Mouse (Mus musculus): ENCODE data around the gene Gbe1.

Gbe1 gene

DNA sequence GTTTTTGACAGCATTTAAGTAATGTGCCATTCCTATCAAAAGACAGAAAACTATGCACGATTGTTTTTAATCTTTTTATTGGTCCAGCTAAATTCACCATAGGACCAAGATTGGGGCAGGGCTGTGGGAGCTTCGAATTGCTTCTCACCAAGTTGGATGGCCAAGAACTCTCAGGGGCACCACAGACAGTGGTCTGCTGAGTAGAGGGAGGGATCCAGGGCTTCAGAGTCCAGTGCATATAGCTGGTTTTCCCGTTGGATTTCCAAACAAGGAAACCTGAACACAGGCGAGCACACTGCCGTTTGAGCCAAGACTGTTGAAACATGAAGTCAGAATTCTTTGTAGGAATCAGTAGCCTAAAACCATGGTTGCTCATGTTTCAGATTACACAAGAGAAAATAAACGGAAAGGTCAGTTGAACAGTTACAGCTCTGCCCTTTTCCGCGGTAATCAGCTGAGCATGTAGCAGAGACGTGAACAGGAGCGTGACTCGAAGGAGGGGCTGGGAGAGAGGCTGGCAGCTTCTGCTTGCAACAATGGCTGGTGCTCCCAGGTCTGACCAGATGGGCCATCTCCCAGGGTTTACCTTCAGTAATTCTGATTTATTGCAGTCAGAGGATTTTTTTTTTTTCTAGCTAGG lies 38.0 kb downstream of the Gbe1 start:
- POLR2A ChIA-PET = no interaction called here

GRCm38 (mm10) chr16:70352571-70352970 lies 38.8 kb downstream of the Gbe1 start:
- ChIA-PET POLR2A (no interaction called here), CTCF (no interaction called here)

More for the DNA sequence above, 38.0 kb downstream of the Gbe1 start:
- CTCF ChIA-PET = no interaction called here

GRCm38 (mm10) chr16:70353058-70353457 lies 39.3 kb downstream of the Gbe1 start:
- POLR2A ChIA-PET = no interaction called here
- CTCF ChIA-PET = no interaction called here

GRCm38 (mm10) chr16:70358326-70358725 lies 44.6 kb downstream of the Gbe1 start:
- ChIA-PET POLR2A (no interaction called here), CTCF (no interaction called here)

DNA sequence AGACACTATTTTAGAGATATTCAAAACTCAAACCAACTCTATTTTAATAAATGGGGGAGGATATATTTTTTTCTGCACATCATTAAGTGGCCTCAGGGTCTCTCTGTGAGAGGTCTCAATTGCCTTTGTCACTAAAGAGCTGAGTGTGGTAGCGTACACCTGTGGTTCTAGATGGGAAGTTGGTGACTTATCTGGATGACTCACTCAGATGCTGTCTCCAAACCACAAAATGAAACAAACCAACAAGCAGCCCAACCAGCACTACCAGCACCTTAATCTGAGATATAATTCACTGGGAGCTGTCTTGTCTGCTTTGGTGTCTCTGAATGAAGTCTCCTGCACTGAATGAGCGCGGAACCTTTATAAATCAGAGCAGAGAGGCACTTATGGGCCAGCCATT lies 51.5 kb downstream of the Gbe1 start:
- POLR2A ChIA-PET = no interaction called here
- CTCF ChIA-PET = no interaction called here

GRCm38 (mm10) chr16:70381045-70381444 lies 67.3 kb downstream of the Gbe1 start:
- ChIA-PET CTCF (no interaction called here), POLR2A (no interaction called here)

GRCm38 (mm10) chr16:70385494-70385893 lies 71.7 kb downstream of the Gbe1 start:
- POLR2A ChIA-PET = no interaction called here
- CTCF ChIA-PET = no interaction called here

DNA sequence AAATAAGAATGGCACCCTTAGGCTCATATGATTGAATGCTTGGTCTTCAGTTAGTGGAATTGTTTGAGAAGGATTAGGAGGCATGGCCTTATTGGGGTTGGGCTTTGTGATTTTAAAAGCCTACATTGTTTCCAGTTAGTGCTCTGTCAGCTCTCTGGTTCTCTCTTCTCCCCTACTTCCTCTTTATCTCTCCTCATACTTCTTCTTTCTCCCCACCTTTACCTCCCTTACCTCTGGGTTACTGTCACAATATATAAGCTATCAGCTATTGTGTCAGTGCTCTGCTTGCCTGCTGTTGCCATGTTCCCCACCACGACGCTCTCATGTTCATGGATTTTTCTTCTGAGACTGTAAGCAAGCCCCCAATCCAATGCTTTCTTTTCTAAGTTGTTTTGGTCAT lies 73.6 kb downstream of the Gbe1 start:
- CTCF ChIA-PET = no interaction called here
- POLR2A ChIA-PET = no interaction called here

GRCm38 (mm10) chr16:70395276-70395675 lies 81.5 kb downstream of the Gbe1 start:
- POLR2A ChIA-PET = no interaction called here
- CTCF ChIA-PET = interaction anchor here in 1 of 4 experiments (0.7 kb wide), 1 partner anchor 1512 kb away, joined by 3 read pairs; no protein-coding TSS in a partner anchor

DNA sequence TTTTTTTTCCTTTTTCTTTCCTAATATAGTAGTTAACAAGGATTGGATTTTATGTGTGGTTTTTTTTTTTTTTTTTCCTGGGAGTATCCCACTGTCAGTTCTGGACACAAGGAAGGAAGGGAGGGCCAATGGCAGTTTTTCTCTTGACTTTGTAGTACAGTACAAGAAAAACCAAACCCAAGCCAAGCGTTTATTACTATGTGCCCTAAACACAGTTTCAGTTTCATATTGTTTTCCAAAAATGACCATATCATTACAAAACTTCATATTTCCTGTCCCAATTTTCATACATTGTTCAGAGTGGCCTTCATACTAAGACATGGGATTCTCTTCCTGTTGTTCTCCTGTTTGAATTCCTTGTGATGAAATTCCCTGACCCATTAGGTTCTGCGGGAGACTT lies 94.0 kb downstream of the Gbe1 start:
- CTCF ChIA-PET = no interaction called here
- POLR2A ChIA-PET = no interaction called here

GRCm38 (mm10) chr16:70421077-70421476 lies 107.3 kb downstream of the Gbe1 start:
- ChIA-PET POLR2A (no interaction called here), CTCF (no interaction called here)

DNA sequence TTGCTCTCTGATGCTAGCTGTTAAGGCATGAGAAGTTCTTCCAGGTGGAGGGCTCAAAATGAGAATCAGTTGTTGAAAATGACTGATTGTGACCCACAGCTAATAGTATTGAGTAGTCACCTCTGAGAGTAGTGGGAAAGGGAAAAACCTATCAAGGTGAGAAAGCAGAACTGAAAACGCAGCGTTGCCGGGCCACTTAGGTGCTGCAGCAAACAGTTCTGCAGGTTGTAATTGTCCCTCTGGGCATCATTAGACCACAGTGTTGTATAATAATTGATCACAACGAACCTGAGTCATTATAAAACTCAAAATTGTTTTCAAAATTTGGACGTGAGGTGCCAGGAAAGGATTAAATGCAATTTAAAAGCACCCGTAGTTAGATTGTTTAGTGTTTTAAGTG lies 135.8 kb downstream of the Gbe1 start:
- CTCF ChIA-PET = no interaction called here
- POLR2A ChIA-PET = no interaction called here

- ChIA-PET CTCF (no interaction called here), POLR2A (no interaction called here)
Observed at GRCm38 (mm10) chr16:70475583-70475982, 161.8 kb downstream of the Gbe1 start.

DNA sequence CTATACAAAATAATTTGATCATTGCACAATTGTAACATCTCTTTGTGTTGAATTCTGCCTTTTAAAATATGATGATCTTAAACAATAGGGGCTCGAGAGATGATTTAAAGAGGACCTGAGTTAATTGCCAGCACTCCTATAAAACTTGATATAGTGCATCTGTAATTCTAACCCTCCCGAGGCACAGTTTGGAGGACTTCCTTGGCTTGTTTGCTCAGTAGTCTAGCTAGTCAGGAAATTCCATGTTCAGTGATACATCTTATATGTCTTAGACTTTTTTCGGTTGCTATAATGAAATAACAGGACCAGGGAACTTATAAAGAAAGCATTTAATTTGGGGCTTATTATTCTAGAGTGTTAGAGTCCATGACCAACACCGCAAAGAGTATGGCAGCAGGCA lies 162.4 kb downstream of the Gbe1 start:
- CTCF ChIA-PET = no interaction called here
- POLR2A ChIA-PET = no interaction called here

- ChIA-PET POLR2A (interaction anchor here in 1 of 4 experiments (0.7 kb wide), 1 partner anchor 132 kb away, joined by 3 read pairs; no protein-coding TSS in a partner anchor), CTCF (no interaction called here)
Observed at GRCm38 (mm10) chr16:70480494-70480893, 166.7 kb downstream of the Gbe1 start.

DNA sequence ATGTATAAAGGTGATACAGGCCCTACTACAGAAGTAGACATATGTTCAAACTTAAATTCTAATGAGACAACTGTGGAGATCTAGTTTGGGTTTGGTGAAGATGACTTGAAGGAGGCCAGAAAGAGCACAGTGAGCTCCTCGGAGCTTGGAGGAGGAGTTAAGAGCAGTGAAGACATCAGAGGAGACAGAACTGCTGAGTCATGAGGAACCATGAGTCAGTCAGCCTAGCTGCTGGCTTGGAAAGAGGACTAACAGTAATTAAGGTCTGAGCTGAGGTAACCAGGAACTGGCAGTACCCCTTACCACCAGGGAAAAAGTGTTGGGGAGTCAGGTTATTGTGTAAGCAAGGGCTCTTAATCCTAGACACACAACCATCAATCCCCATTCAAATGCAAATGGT lies 192.7 kb downstream of the Gbe1 start:
- ChIA-PET POLR2A (no interaction called here), CTCF (no interaction called here)

- ChIA-PET CTCF (no interaction called here), POLR2A (no interaction called here)
Observed at GRCm38 (mm10) chr16:70510938-70511337, 197.2 kb downstream of the Gbe1 start.

- POLR2A ChIA-PET = no interaction called here
- CTCF ChIA-PET = no interaction called here
Observed at GRCm38 (mm10) chr16:70522861-70523260, 209.1 kb downstream of the Gbe1 start.

- POLR2A ChIA-PET = no interaction called here
- CTCF ChIA-PET = no interaction called here
Observed at GRCm38 (mm10) chr16:70523566-70523965, 209.8 kb downstream of the Gbe1 start.

DNA sequence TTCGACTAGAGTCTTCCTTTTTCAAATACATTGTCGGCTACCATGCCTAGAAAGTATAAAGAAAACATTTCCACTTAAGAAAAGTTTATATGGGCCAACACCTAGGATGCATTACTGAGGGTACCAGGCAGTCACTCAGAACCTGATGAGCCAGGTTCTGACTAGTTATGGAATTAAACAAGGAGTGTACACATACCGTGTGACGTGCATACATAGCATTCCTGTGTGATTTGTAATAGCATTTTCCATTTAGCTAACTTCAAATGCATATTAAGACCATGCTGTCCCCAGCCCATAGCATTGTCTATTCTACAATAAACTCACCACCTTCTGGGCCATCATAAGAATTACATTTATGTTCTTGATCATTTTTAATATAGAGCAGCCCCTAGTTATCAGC lies 210.5 kb downstream of the Gbe1 start:
- POLR2A ChIA-PET = interaction anchor here in 1 of 4 experiments (0.6 kb wide), 1 partner anchor 19 kb away, joined by 4 read pairs; no protein-coding TSS in a partner anchor
- CTCF ChIA-PET = no interaction called here

GRCm38 (mm10) chr16:70527224-70527623 lies 213.5 kb downstream of the Gbe1 start:
- ChIA-PET CTCF (no interaction called here), POLR2A (no interaction called here)

DNA sequence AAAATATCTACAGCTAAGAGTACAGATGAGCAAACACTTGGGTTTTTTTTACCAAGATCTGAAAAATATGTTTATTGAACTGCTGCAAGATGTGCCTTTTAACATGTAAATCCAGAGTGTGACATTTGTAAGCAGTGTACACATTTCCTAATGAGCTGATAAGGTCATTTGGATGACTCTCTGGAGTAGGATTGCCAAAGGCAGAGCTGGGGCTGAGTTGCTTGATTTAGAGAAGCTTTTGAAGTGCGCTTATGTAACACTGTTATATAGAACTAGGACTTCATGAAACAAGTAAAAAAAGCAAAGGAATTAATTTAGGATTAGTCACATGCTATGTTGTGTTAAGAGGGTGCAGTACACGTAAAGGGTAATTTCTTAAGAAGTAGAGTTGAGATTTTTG lies 221.5 kb downstream of the Gbe1 start:
- ChIA-PET CTCF (no interaction called here), POLR2A (no interaction called here)

DNA sequence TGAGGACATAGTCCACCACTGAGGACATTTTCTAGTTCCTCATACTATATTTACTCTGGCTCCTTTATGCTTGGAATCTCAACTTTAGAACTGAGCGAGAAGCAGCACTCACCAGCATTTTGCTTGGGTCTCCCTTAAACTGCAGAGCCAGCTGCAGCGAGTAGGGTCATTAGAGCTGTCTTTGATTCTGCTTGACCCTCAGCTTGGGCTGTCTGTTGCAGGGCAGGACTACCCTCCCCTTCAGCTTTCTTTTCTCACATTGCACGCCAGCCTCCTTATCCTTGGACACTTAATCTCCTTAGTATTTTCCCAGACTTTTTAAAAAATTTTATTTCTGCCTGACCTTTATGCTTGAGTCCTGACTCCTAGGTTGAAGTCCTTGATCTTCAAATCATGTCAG lies 237.1 kb downstream of the Gbe1 start:
- ChIA-PET POLR2A (no interaction called here), CTCF (no interaction called here)
